Mouse (Mus musculus) hindbrain, postnatal 0 days (tissue): ENCODE results near the gene 1810055G02Rik. TPM values are rescaled to one million over a fixed set of nuclear protein-coding genes. Genes with fewer than 3 reads are reported as not detected.

ENCODE experiments used
- ATAC-seq: fragments of 200-750 bp; cut with Nextera tagmentation; 2 replicates; pipeline ENCODE4 v1.8.0; 2017; ENCODE audit warnings: mild to moderate bottlenecking, moderate TSS enrichment, moderate library complexity
- DNase-seq: peaks from one replicate; pipeline ENCODE4 v3.0.0-alpha.2; 2015; ENCODE audit warnings: low spot score
- H3K27ac ChIP-seq: fragments of 300-500 bp; sonication (generic); 2 replicates; pipeline ENCODE4 v1.5.1; 2014; ENCODE audit warnings: mild to moderate bottlenecking
- H3K27me3 ChIP-seq: fragments of 300-500 bp; sonication (generic); 2 replicates; pipeline ENCODE4 v1.6.1; 2014; ENCODE audit warnings: low read length, mixed read lengths; ENCODE audit not compliant: insufficient read depth
- H3K36me3 ChIP-seq: fragments of 300-500 bp; sonication (generic); 2 replicates; pipeline ENCODE4 v1.6.1; 2014; ENCODE audit warnings: low read length, mixed read lengths; ENCODE audit not compliant: insufficient read depth
- H3K4me1 ChIP-seq: fragments of 300-500 bp; sonication (generic); 2 replicates; pipeline ENCODE4 v1.6.1; 2014; ENCODE audit warnings: antibody characterized with exemption, low read length, mixed read lengths; ENCODE audit not compliant: insufficient read depth
- H3K4me2 ChIP-seq: fragments of 300-500 bp; sonication (generic); 2 replicates; pipeline ENCODE4 v1.6.1; 2014; ENCODE audit warnings: low read depth, mild to moderate bottlenecking, low read length, moderate library complexity, mixed read lengths
- H3K4me3 ChIP-seq: fragments of 300-500 bp; sonication (generic); 2 replicates; pipeline ENCODE4 v1.5.1; 2014; ENCODE audit warnings: low read length
- H3K9ac ChIP-seq: fragments of 300-500 bp; sonication (generic); replicated peaks from 2 replicates; pipeline ENCODE4 v1.6.1; 2014; ENCODE audit warnings: mild to moderate bottlenecking, low read length, moderate library complexity, mixed read lengths
- H3K9me3 ChIP-seq: fragments of 300-500 bp; sonication (generic); 2 replicates; pipeline ENCODE4 v1.6.1; 2016; ENCODE audit warnings: low read length, mixed read lengths
- CTCF ChIP-seq: IDR thresholded peaks from 2 replicates; pipeline ENCODE4 v1.5.1; 2016; ENCODE audit warnings: antibody characterized with exemption, control low read depth, low read depth
- WGBS: fragments of 180-500 bp; shearing (Covaris S2); extraction: QIAGEN DNeasy Blood & Tissue Kit; methylation state at CpG from one replicate; pipeline ENCODE4 v1.1.7; 2014; 5-methylcytosine and 5-hydroxymethylcytosine counted together
- polyA plus RNA-seq: library from polyadenylated mRNA; unstranded; fragments of >200 nt; fragmentation: Nextera tagmentation; extraction: Ambion mirVana; gene quantifications from 2 replicates; pipeline ENCODE4 v1.2.1, GENCODE M21; 2015
- total RNA-seq: library from RNA; depleted of rRNA; stranded (reverse); fragments of >200 nt; gene quantifications from 2 replicates; pipeline ENCODE4 v1.2.3, GENCODE M21; 2014

The 1810055G02Rik gene
- total and polyA plus RNA-seq, 2 experiments from 2014 or later, result 37.2 to 57.7 TPM

GRCm38 (mm10) chr19:3694476-3694875 is 13.6 kb upstream of the 1810055G02Rik start:
- Histone ChIP-seq H3K9me3 (no peaks in the 10 kb centered on the region), H3K4me1 (no peaks in the 10 kb centered on the region), H3K9ac (no peak overlapping the region), H3K4me3 (no peak overlapping the region), H3K27me3 (no peaks in the 10 kb centered on the region), H3K27ac (no peak overlapping the region), H3K36me3 (no peaks in the 10 kb centered on the region), H3K4me2 (no peak overlapping the region)
- DNase-seq (no peak), ATAC-seq (no peak)
- WGBS, result 80% methylated on average over 2 of the region's 2 CpGs
- TF ChIP-seq CTCF, result no peak

GRCm38 (mm10) chr19:3695006-3695405 is 13.1 kb upstream of the 1810055G02Rik start:
- ATAC-seq (no peak), DNase-seq (no peak)
- no peaks in the 10 kb centered on the region for H3K9me3 ChIP-seq
- no peak overlapping the region for H3K4me2 ChIP-seq
- no peaks in the 10 kb centered on the region for H3K27me3 ChIP-seq
- no peak for TF ChIP-seq CTCF
- H3K4me1 ChIP-seq, result no peaks in the 10 kb centered on the region
- no peak overlapping the region for H3K4me3 ChIP-seq
- no peaks in the 10 kb centered on the region for H3K36me3 ChIP-seq
- 42% methylated on average over 3 of the region's 3 CpGs for WGBS
- H3K27ac ChIP-seq, result no peak overlapping the region
- no peak overlapping the region for H3K9ac ChIP-seq

- Histone ChIP-seq H3K9me3 (no peaks in the 10 kb centered on the region), H3K4me2 (no peak overlapping the region), H3K4me3 (no peak overlapping the region), H3K27me3 (no peaks in the 10 kb centered on the region), H3K9ac (no peak overlapping the region), H3K36me3 (no peaks in the 10 kb centered on the region), H3K4me1 (no peaks in the 10 kb centered on the region), H3K27ac (no peak overlapping the region)
- no peak for DNase-seq
- no peak for ATAC-seq
- no peak for TF ChIP-seq CTCF
- 83% methylated on average over 4 of the region's 4 CpGs for WGBS
Observed at GRCm38 (mm10) chr19:3695471-3695870, 12.6 kb upstream of the 1810055G02Rik start.

- TF ChIP-seq CTCF, result no peak
- 90% methylated on average over 8 of the region's 8 CpGs for WGBS
- H3K9me3 ChIP-seq, result no peaks in the 10 kb centered on the region
- no peaks in the 10 kb centered on the region for H3K27me3 ChIP-seq
- H3K9ac ChIP-seq, result no peak overlapping the region
- no peak overlapping the region for H3K4me2 ChIP-seq
- H3K4me3 ChIP-seq, result no peak overlapping the region
- no peak for DNase-seq
- no peak for ATAC-seq
- H3K4me1 ChIP-seq, result no peaks in the 10 kb centered on the region
- no peak overlapping the region for H3K27ac ChIP-seq
- H3K36me3 ChIP-seq, result no peaks in the 10 kb centered on the region
Observed at GRCm38 (mm10) chr19:3695976-3696375, 12.1 kb upstream of the 1810055G02Rik start.

GRCm38 (mm10) chr19:3698035-3698434 is 10.1 kb upstream of the 1810055G02Rik start:
- no peak overlapping the region for H3K9ac ChIP-seq
- H3K4me2 ChIP-seq, result no peak overlapping the region
- no peaks in the 10 kb centered on the region for H3K9me3 ChIP-seq
- 78% methylated on average over 7 of the region's 7 CpGs for WGBS
- no peak for ATAC-seq
- no peaks in the 10 kb centered on the region for H3K27me3 ChIP-seq
- H3K4me1 ChIP-seq, result no peaks in the 10 kb centered on the region
- DNase-seq, result no peak
- H3K27ac ChIP-seq, result no peak overlapping the region
- H3K4me3 ChIP-seq, result no peak overlapping the region
- no peaks in the 10 kb centered on the region for H3K36me3 ChIP-seq
- TF ChIP-seq CTCF, result no peak

GRCm38 (mm10) chr19:3699508-3700438 is 8.3 kb upstream of the 1810055G02Rik start:
- peak; percentile 71; the same call in 1 of the 2 replicates for ATAC-seq
- H3K4me2 ChIP-seq, result no peak overlapping the region
- WGBS, result 37% methylated on average over 6 of the region's 6 CpGs

GRCm38 (mm10) chr19:3702460-3702859 is 5.6 kb upstream of the 1810055G02Rik start:
- no peaks in the 10 kb centered on the region for H3K27me3 ChIP-seq
- H3K4me1 ChIP-seq, result no peaks in the 10 kb centered on the region
- no peaks in the 10 kb centered on the region for H3K9me3 ChIP-seq
- H3K4me2 ChIP-seq, result no peak overlapping the region
- H3K36me3 ChIP-seq, result no peaks in the 10 kb centered on the region
- H3K4me3 ChIP-seq, result no peak overlapping the region
- WGBS, result 89% methylated on average over 4 of the region's 4 CpGs
- no peak overlapping the region for H3K27ac ChIP-seq
- no peak overlapping the region for H3K9ac ChIP-seq
- TF ChIP-seq CTCF, result no peak
- no peak for DNase-seq
- no peak for ATAC-seq

More at GRCm38 (mm10) chr19:3699508-3700438, 8.3 kb upstream of the 1810055G02Rik start:
- no peaks in the 10 kb centered on the region for H3K9me3 ChIP-seq
- H3K4me1 ChIP-seq, result no peaks in the 10 kb centered on the region
- H3K4me3 ChIP-seq, result no peak overlapping the region
- H3K9ac ChIP-seq, result no peak overlapping the region
- peak; percentile 76 for TF ChIP-seq CTCF
- H3K27me3 ChIP-seq, result no peaks in the 10 kb centered on the region
- H3K36me3 ChIP-seq, result no peaks in the 10 kb centered on the region
- no peak overlapping the region for H3K27ac ChIP-seq
- peak; percentile 73 for DNase-seq
